Mouse (Mus musculus) right cerebral cortex, postnatal 10 days (tissue): Measurements from ENCODE around the gene Klhl10.

Experiments used
- DNase-seq, 2 experiments: peaks; one replicate each; pipeline ENCODE4 v3.0.0; 2021; ENCODE audit warnings: low spot score in 2 of 2

Klhl10 gene

GRCm38 (mm10) chr11:100441797-100442196 lies at the start of gene Klhl10, which contains the start of gene Nt5c3b:
Gene Klhl10 (plus strand): TSS chr11:100441917.
Gene Nt5c3b (minus strand): TSS chr11:100441808.
- no peak for DNase-seq

- no peak for DNase-seq
These were observed 48.8 kb upstream of the Klhl10 start for GRCm38 (mm10) chr11:100392958-100393357.

GRCm38 (mm10) chr11:100393733-100394132 lies 48.0 kb upstream of the Klhl10 start:
- DNase-seq, result peak in 1 of 2 experiments; percentile 25

- DNase-seq, result no peak
These were observed 47.2 kb upstream of the Klhl10 start for GRCm38 (mm10) chr11:100394353-100395074.

GRCm38 (mm10) chr11:100395200-100395599 lies 46.5 kb upstream of the Klhl10 start:
- DNase-seq, result no peak

GRCm38 (mm10) chr11:100395861-100396631 lies 45.7 kb upstream of the Klhl10 start:
- peak in 1 of 2 experiments; percentile 55 for DNase-seq

- peak; percentile 44 to 52 for DNase-seq
These were observed 44.7 kb upstream of the Klhl10 start for GRCm38 (mm10) chr11:100396886-100397599.

GRCm38 (mm10) chr11:100397600-100398389 lies 43.9 kb upstream of the Klhl10 start, which contains the start of gene Jup:
Gene Jup (minus strand): TSS chr11:100397763.
- DNase-seq, result peak; percentile 100

- DNase-seq, result no peak
These were observed 43.2 kb upstream of the Klhl10 start for GRCm38 (mm10) chr11:100398517-100398916.

GRCm38 (mm10) chr11:100399320-100399719 lies 42.4 kb upstream of the Klhl10 start:
- DNase-seq, result no peak

- no peak for DNase-seq
These were observed 41.8 kb upstream of the Klhl10 start for GRCm38 (mm10) chr11:100399727-100400538.

- no peak for DNase-seq
These were observed 40.9 kb upstream of the Klhl10 start for GRCm38 (mm10) chr11:100400842-100401241.

- no peak for DNase-seq
These were observed 39.5 kb upstream of the Klhl10 start for GRCm38 (mm10) chr11:100402240-100402639.

GRCm38 (mm10) chr11:100402682-100403081 lies 39.0 kb upstream of the Klhl10 start:
- no peak for DNase-seq

- DNase-seq, result no peak
These were observed 38.1 kb upstream of the Klhl10 start for GRCm38 (mm10) chr11:100403445-100404134.

GRCm38 (mm10) chr11:100404456-100405074 lies 37.2 kb upstream of the Klhl10 start:
- no peak for DNase-seq

GRCm38 (mm10) chr11:100406273-100406672 lies 35.4 kb upstream of the Klhl10 start:
- no peak for DNase-seq

GRCm38 (mm10) chr11:100406995-100407705 lies 34.6 kb upstream of the Klhl10 start:
- DNase-seq, result no peak
